Mouse (Mus musculus) cerebellum, adult 18-20 months (tissue): ENCODE data around the gene Hist1h4f.

ENCODE experiments used
- DNase-seq, 2 experiments: peaks; one replicate each; pipeline ENCODE4 v3.0.0; 2021

Hist1h4f gene

DNA sequence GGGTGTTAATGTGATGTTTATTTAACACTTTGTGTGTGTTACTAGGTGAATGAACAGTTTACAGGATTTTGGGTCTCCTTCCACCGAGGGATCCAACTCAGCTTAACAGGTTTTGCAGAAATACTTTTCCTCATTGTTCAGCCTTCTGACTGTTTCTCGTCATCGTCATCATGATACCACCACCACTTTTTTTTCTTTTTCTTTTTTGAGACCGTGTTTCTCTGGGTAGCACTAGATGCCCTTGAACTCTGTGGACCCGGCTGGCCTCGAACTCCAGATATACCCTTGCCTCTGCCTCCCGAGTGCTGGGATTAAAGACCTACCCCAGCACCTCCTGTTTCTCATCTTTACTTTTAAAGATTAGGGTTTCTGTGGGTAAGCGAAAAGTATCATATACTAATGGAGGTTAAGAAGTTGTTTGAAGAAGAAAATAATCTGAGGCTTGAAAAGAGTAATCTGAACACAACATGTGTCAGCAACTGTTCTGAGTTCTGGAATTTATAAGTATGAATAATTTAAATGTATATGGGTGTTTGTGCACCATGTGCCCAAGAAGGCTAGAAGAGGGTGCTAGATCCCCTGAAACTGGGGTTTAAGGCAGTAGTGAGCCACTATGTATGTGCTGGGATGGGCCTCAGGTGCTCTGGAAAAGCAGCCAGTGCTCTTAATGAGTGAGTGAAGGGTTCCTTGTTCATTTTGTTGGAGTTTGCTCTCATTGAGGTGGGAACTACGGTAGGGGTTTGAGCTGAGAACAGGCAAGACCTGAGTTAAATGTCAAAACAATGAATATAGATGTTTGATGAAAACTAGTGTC is 19.0 kb downstream of the Hist1h4f start:
- no peak for DNase-seq

DNA sequence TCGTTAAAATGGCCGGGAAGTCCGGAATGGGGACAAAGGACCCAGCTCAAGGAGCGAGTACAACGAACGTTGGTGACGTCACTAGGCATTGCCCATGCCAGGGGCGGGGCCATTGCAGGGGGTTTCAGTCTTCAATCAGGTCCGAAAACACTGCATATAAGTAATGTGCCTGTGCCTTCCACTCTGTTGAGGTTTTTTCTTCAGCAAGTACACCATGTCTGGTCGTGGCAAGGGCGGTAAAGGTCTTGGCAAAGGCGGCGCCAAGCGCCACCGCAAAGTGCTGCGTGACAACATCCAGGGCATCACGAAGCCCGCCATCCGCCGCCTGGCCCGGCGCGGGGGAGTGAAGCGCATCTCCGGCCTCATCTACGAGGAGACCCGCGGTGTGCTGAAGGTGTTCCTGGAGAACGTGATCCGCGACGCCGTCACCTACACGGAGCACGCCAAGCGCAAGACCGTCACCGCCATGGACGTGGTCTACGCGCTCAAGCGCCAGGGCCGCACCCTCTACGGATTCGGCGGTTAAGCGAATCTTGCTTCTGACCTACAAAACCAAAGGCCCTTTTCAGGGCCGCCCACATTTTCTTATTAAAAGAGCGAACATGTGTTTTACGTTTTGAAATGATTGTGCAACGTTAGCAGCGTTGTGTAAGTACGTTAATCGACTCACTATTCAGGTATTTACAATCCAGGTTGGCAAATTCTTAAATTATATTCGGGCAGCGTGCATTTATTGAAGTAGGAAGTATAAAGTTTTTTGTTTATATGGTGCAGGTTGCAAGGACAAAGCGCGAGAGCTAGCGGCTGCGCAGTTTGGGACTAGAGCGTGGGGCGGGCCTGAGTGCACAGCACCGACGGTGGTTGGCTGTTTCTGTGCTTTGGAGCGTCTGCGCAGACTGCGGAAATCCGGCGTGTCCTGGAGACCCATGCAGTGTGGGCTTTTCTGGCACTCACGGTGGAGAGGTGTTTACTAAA is 20.3 kb downstream of the Hist1h4f start, which contains the start of gene Hist1h4h:
Hist1h4h (plus strand) TSS at position 150 of the 975 bp plus-strand sequence.
- peak; percentile 95 to 97 for DNase-seq

DNA sequence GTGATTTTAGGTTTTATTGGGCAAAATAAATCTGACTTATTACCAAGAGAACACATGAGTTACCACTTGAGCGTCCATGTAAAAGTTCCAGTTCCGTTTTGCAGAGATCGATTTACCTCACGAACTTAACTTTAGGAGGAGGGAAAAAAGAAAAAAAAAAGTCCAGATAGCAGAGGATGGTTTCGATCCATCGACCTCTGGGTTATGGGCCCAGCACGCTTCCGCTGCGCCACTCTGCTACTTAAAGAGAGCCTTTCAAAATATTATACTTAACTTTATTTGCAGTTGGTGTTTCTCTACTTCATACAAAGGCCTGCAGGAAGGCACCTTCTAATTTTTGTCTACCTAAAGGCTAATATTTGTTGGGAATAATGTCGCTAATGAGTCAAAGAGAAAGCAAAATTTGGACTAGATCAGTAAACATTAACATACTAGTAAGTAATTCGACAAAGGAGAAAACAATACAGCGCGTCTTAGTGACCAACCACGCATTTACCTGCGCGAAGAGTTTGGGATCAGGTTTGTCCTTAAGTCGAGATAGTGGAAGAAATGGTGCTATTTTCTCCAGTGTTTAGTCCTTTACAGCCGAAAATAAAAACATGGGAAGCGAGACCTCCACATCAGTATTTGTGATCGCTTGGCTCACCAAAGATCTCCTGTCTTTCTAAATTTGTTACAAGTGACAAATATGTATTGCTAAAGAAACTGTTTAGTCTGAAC is 21.1 kb downstream of the Hist1h4f start:
- DNase-seq: peak; percentile 43 to 67

DNA sequence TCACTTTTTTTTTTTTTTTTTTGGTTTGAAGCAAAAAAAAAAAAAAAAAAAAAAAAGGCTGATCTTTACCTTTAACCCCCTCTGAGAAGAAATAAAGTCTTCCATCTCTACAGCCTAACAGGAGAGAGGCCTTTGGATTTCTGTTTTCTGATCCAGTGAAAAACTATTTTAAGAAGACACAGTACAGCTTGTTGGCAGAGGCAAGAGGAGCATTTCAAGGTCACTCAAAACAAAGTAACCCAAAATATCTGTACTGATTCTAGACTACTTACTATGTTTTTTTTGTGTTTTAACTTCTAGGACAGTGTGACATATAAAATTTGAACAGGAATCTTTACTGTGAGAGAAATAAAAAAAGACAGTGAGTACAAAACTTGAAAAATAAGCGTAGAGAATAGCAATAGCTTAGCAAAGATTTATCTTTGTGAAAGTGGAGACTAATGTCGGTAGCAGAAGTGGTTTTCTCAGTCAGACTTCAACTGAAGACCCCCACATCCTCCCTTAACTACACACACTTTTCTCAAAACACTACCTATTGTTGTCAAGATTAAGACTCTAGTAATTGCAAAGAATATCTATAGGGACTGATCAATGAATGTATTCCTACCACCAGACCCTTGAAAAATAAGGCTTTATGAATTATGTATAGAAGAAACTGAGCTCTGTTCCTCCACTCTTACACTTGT is 21.8 kb downstream of the Hist1h4f start:
- DNase-seq: no peak

DNA sequence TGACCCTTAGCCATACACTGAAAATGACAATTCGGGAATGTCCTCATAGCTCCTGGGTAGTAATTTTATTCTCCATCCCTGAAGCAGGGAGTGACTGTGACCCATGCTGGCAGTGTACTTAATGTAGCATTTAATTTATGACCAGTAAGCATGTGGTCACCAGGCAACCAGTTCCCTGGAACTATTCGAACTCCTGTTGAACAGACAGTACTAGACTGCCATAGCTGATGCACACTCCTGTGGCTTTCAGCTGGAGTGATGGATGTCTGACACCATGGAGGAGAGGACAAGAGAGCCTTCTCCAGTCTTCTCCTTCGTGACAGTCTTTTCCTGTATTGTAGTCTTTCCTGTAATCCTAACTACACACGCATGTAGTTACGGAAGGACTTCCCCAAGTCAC is 22.4 kb downstream of the Hist1h4f start:
- no peak for DNase-seq

DNA sequence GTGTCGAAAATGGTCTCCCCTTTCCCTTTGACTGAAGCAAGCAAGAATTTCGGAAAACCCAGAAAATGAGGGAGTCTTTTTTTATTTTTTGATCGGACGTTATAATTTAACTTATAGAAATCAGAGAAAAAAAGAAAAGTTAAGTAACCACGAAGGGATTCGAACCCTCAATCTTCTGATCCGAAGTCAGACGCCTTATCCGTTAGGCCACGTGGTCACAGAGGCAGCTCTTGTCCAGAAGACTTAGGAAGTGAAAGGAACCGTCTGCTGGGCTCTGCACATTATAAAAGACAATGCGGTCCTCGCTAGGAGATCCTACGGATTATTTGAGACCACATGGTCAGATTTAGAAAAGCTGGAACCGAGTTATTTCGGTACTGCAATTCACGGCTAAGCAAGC is 25.1 kb downstream of the Hist1h4f start:
- DNase-seq: peak; percentile 82 to 89

DNA sequence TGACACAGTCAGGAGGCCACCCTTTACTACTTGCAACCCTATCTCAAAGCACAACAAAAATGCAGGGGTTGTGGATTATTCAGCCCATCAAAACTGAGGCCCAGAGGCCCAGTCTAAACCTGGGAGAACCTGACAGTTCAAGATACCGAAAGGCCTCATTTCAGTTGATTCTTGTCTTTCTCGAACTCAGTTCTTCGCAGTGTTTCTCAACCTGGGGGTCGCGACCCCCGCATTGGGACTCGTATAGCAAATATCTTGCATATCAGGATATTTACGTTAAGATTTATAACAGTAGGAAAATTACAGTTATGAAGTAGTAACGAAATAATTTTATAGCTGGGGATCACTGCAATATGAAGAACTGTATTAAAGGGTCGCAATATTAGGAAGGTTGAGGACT is 25.5 kb downstream of the Hist1h4f start:
- no peak for DNase-seq

DNA sequence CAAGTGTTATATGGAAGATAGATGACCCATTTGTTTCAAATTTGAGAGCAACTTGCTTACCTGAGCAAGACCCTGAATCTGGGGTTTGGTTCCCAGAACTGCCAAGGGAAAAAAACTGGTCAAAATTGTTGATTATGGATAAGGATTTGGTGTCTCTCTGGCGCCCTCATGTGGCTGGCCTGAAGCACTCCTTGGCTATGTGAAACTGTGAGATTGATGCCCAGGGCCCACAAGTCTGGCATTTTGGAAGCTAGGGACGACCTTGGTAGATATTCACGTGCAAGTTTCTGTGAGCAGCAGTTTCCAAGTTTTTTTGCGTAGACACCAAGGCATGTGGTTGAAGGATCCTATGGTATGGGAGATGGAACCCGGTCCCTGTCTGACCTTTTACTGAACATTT is 26.8 kb downstream of the Hist1h4f start:
- DNase-seq: peak; percentile 73 to 75

DNA sequence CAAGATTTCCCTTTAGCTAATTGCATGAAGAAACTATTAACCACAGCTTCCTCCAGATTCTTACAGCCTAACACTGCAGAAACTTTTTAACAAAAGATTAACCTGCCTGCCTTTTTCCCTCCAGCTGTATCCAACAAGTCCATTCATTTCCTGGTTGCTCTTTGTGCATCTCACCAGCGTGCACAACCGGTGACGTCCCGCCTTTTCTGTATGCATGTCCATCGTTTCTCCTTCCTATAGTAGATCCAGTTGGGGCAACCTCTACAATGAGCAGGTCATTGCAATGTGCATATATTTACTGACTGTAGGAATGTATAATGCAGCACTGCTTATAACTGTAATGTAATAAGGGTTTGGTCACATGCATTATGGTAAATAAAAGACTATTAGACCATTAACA is 27.5 kb downstream of the Hist1h4f start:
- DNase-seq: no peak

DNA sequence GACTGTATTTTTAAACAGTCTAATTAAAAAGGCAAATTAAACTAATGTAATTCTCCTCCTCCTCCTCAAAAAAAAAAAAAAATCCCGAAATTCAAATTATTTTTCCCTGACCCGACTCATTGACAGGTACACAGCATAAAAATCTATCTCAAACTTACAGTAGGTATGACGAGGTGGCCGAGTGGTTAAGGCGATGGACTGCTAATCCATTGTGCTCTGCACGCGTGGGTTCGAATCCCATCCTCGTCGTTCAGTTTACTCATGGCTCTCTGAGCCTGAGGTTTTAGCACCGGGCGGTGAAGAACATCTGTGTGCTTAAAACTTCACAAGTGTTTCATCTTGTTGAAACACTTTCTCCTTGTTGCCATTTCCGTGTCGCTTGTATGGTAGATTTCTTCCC is 29.7 kb downstream of the Hist1h4f start:
- peak; percentile 64 to 78 for DNase-seq

DNA sequence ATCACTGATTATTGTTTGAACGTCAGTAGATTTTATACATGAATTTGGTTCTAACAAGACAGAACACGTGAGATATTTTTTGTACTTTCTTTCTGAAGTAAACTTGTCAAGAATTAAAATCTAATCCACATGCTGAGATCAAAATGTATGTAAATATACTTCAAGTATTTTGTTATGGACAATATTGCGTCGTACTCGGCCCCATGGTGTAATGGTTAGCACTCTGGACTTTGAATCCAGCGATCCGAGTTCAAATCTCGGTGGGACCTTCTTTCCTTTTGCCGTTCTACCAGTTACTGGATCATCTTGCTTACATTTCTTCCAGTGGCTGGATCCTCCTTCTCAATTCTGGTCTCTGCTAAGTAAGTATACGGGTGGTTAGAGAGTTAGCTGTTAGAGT is 32.0 kb downstream of the Hist1h4f start:
- DNase-seq: peak; percentile 64 to 81

DNA sequence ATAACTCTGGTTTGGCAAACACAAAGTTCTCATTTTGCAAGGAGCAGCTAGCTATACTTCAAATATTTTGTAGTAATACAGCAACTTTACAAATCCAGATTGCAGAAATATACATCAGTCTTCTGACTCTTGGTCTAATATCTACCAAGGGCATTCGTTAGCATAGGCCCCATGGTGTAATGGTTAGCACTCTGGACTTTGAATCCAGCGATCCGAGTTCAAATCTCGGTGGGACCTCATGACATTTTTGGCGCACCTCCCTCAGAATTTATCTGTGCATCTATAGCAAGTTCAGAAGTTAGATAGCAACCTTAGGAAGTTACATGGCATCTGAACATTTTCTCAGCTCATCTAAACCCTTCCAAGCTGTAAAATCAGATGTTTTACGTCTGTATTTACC is 32.6 kb downstream of the Hist1h4f start:
- peak; percentile 66 to 84 for DNase-seq

DNA sequence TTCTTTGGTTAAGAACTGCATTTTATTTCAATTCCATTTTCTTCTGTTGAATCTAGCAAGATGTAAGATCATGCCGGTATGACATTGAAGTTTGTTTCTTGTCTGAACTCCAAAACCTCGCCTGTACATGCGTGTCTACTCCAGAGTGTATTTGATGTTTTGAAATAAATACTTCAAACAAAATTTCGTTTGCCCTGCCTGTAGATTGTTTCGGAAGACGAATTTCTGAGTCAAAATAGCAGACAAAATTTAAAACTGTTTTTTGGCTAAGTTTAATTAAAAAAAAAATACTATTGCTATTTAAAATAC is 33.2 kb downstream of the Hist1h4f start:
- no peak for DNase-seq

DNA sequence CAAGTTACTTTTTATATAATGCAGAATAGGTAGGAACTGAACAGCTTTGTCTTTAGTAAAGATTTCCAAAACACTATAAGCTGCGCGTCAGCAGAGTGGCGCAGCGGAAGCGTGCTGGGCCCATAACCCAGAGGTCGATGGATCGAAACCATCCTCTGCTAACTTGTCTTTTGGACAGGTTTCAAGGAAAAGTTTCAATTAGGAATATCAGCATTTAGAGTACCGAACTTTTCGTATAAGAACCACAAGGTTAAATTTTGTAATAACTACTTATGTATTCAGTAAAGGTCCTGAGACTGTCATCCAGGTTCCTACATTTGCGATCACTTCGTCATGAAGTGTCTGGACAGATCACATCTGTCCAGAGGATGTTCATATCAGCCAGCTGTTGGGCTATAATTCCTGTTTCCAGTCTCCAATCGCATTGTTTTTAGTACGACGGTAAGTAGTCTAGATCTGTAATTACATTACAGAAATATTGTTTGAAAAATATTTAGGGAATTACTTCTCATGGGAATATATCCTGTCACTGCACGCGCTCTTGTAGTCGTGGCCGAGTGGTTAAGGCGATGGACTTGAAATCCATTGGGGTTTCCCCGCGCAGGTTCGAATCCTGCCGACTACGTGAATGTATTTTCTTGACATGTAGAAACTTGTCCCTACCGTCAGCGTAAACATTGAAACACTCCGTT is 33.7 kb downstream of the Hist1h4f start:
- peak; percentile 75 to 90 for DNase-seq

DNA sequence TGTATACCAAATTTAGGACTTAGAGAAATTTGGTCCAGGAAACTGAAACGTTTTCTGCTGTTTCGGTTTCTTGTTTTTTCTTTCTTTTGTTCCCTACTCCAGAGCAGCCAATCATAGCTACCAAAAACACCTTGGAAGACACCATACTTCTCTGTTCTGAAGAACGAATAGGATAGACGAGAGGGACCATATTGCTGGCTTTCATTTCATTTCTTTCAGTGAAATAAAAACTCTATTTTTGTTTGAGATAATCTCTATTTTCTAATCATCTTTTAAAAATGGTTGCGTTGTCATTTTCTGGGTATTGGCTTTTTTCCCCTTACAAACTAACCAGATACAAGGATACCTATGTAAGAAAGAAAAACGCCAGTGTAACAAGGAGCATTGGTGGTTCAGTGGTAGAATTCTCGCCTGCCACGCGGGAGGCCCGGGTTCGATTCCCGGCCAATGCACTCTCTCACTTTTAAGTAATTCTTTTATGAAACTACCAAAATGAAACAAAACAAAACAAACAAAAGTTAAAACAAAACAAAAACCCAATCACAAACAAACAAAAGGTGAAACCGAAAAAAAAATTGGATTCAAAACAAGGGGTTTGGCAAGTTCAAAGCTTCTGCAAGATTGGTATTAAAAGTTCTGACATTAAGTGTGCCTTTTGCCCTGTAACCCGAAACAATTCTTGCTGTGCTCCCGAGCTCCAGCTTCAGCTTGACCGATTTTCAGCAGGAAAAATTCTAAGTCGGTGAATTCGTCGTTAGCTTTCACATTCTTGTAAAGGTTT is 34.4 kb downstream of the Hist1h4f start:
- DNase-seq: peak; percentile 58 to 87

DNA sequence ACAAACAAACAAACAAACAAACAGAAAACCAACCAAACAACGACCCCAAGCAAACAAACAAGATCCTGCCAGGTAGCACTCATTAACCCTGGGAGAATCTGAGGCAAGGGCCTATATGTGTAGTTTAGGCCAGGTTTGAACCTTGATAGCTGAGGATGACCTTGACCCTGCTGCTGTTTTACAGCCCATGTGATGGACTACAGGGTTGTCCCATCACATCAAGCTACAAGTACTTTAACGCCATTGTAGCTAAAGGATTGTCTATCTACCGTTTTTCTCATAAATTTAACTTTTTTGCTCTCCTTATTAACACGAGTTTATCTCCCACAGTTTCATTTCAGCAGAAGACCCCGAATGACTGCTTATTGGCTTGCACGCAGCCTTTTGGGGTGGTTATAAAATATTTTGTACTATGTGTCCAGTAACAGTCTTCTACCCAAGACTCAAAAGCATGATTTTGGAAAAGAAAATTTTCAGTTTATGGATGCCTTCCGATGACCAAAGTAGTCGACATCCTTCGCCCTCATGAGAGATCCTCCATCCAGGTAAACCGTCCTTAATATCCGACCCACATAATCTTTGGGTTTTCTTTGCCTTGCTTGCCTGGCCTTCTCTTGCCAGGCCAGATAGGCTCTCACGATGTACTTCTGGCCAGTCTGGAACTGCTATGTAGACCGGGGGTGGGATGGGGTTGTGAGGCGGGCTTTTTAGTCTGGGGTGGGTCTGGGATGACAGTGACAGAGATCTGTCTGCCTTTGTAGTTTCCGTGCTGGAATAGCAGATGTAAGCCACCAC is 35.4 kb downstream of the Hist1h4f start:
- DNase-seq: no peak

DNA sequence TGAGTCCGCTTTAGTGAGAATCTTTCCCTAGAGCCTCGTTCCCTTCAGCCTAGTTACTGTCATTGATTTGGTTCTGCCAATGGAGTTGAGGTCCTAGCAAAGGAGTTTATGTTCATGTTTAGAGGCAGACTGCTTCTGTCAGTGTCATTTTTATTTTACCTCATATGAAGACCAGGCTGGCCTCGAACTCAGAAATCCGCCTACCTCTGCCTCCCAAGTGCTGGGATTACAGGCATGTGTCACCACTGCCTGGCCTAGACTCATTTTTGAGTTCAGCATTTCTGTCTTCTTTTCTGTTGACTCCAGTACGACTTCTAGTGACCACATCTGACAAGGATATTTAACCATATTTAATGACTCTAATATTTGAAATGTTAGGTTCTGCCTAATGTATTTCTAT is 36.2 kb downstream of the Hist1h4f start:
- no peak for DNase-seq

DNA sequence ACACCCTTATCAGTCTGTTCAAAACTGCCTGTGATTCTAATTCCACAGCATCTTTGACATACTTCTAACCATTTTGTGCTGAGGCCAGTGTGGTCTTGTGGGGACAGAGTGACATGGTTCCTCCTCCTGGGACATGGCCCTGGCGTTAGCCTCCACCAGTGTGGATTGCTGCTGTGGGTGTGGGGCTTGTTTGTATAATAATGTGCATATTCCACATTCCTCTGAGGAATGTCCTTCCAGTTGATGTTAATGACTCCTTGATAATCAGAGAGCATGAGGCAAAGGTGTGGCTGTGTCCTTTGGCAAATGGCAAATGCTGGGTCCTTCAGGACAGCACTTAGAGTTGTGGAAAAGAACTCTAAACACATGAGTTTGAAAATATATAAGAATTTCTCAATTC is 37.9 kb downstream of the Hist1h4f start:
- DNase-seq: no peak

DNA sequence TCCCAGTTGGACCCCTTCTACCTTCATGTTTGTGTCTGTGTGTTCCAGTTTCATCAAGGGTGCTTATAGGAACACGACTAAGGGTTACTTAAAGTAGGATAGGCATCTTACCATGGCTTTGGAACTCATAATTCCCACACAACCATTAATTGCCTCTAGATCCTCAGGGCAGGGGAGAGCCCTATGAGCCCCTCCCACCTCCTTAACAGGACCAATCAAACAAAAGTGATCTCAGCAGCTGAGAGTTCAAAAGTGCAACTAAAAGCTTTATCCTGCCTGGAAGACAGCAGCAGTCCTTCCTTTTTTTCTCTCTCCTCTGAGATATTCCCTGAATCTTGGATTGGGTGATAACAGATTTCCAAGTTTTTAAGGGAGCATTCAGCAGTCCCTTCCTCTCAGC is 41.3 kb downstream of the Hist1h4f start:
- no peak for DNase-seq

DNA sequence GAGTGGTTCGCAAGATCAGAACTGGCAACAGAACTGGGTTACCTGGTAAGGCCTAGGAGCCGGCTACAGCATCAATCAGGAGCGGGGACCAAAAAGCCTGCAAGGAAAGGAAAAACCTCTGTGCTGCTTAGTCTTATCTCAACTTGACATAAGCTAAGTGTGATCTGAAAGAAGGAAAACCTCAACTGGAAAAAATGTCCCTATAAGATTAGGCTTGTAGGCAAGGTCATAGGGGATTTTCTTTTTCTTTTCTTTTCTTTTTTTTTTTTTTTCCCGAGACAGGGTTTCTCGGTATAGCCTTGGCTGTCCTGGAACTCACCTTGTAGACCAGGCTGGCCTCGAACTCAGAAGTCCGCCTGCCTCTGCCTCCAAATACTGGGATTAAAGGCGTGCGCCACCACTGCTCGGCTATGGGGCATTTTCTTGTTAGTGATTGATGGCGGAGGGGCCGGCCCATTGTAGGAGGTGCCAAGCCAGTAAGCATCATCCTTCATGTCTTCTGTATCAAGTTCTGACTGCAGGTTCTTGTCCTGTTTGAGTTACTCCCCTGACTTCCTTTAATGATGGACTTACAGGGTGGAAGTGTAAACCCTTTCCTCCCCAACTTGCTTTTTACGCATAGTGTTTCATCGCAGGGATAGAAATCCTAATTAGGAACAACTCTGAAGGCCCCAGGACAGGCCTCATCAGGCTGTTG is 44.5 kb downstream of the Hist1h4f start:
- no peak for DNase-seq
